Mouse (Mus musculus) lung, postnatal 25 days (tissue): ENCODE measurements around the gene Med9.

Experiments
- DNase-seq: peaks from one replicate; pipeline ENCODE4 v3.0.0; 2022; ENCODE audit warnings: low spot score

Gene Med9

DNA sequence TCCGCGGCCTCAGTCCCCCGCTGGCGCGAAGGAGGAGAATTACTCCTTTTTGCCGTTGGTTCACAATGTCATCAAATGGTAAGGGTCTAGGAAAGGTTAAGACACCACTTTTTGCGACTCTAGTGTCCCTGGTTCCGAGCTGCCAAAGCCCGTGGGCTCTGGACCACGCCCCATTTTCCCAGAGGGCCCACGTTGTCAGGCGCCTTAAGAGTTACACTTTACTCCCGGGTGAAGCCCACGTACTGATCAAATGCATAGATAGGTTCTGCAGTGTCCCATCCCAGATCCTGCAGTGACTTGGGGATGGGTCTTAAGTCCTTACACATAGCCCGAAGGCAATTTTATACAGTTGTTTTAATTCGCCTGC is 378 bp downstream of the Med9 start:
- no peak for DNase-seq

DNA sequence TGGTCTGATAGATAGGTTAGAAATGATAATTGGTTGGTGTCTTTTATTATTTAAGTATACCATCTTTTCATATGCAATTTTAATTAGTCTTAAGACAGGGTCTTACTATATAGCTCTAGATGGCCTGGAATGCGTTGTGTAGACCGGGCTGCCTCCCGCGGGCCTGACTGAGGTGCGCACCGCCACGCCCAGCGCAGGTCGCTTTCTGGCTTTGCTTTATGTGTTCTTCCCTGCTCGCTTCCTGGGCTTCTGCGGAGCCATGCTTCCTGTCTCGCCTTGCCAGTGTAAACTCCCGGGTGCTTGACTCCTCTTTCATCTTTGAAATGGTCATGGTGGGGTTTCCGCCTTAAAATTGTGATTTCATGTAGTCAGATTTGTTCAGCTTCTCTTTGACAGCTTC is 4.9 kb downstream of the Med9 start:
- peak; percentile 16 for DNase-seq

DNA sequence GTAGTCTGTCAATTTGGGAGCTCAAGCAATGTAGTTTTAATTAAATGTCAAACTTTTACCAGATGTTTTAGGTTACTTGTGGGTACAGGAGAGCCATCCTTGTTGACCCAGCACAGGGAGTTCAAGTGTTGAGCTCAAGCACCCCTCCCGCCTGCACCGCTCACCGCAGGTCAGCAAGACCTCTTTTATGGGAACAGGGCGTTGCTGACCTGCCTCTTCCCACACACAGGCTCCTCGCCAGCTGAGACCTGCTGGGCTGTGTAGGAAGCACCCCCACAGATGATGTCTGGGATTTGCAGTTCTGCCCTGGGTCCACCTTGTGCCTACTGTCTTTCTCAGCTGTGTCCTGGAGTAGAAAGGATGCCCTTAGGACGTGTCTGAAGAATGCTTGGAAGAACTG is 8.7 kb downstream of the Med9 start:
- peak; percentile 55 for DNase-seq

DNA sequence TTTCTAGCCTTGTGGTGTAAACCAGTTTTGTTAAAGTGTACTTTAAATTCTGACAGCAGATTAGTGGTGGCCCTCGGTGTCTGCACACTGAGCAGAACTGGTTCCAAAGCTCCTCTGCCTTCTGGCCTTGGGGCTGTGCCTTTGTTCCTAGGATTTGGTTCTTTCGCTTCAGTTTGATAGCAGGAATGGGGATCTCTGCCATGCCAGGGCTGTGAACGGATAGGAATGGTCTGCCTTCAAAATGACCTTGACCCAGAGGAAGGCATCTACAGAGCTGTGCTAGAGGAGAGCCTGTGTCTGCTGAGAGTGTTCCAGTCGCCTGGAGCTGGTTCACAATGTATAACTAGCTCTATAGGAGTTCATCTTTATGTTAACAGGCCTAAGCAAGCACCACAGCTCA is 11.4 kb downstream of the Med9 start:
- no peak for DNase-seq

DNA sequence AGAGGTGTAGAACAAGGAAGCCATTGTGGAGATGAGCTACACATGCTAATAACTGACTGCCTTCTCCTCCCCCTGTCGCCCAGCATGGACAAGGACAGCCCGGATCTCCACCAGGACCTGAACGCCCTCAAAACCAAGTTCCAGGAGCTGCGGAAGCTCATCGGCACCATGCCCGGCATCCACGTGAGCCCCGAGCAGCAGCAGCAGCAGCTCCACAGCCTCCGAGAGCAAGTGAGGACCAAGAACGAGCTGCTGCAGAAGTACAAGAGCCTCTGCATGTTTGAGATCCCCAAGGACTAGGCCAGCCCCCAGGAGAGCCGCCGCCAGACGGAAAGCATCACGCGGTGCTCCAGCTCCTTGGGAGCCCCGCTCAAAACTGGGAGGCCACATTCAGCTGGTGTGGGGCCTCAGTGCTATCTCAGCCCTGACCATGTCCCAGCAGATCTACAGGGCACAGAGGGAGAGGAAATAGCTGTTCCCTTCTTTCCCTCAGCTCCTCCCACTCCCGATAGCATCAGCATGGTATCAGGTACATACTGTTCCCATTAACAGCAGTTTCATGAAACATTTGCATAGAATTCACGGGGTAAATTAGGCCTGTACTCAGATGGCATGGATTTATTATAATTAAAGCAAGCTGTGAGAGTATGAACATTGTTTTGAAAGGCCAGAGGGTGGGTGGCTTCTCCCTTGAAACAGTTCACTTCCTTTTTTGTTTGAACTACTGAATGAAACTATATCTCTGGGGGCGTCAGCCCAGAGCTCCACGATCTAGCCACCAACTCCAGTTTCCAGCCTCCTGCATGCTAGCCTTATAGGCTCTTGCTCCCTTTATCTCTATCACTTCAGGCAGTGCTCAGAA is 12.7 kb downstream of the Med9 start:
- no peak for DNase-seq

DNA sequence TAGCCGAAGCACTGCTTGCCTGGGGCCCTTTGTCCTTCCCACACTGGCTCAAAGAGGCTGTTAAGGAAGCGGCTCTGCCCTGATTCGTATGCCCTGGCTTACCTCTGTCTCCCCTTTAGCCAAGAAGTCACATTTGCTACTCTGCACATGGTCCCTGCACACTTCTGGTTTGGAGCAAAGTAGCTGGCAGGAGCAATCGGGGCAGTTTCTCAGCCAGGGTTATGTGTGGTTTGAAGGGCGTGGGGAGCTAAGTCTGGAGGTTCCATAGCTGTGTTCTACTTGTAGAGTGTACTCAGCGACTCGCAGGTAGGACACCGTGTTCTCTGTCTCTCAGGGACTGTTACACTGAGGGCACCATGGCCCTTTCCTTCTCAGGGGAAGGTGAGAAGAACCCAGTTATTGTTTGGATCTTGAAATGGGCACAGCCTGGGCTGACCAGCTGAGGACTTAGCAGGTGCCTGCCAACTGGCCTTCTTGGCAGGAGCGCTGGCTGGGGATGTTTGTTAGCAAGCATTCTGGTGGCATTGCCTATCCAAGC is 13.4 kb downstream of the Med9 start:
- DNase-seq = peak; percentile 66

DNA sequence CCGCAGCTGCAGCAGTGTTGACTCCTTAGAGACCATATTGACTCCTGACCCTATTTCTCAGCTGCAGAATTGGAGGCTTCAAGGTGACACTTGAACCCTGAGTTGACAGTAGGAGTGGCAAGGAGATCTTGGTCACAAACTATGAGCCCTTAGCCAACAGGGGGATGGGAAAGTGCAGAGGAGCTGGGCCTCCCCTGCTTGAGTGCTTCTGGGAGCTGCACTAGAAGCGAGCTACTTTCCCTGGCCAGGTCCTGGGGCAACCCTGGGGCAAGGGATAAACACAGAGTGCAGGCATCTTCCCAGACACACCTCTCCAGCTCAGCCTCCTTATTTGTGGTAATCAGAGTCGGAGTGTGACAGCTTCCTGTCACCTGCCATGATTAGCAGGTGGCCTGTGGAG is 14.6 kb downstream of the Med9 start:
- no peak for DNase-seq

DNA sequence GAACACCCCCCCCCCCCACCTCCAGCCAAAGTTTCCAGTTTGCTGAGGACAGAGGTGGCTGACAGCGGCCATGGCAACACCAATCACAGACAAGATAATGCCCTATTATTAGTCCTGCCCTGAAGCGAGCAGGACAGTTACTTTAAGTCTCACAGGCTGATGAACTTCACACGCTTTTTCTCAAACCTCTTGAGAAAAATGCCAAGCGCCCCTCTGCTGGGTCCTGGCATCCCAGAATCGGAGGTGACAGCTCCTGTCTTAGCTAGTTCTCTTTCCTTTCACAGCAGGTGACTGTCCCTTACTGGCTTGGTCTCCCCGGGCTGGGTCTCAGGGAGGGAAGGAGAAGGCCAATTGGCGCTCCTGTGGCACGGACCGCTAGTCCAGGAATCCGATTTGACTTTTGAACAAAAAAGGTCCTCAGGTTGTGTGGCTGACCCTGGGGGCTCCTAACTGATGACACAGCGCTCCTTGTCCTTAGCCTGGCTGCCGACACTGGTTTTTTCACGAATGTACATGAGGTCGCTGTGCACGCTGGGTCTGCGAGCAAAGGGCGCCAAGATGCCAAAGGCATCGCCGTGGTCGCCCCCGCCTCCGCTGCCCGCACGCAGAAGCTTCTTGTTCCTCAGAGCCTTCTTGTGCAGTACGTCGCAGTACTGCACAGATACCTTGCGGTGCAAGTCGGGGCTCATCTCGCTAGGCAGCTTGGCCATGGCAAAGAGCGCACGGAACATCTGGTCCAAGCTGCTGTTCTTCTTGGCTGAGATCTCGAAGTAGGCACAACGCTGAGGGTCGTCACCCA is 15.6 kb downstream of the Med9 start:
- no peak for DNase-seq

DNA sequence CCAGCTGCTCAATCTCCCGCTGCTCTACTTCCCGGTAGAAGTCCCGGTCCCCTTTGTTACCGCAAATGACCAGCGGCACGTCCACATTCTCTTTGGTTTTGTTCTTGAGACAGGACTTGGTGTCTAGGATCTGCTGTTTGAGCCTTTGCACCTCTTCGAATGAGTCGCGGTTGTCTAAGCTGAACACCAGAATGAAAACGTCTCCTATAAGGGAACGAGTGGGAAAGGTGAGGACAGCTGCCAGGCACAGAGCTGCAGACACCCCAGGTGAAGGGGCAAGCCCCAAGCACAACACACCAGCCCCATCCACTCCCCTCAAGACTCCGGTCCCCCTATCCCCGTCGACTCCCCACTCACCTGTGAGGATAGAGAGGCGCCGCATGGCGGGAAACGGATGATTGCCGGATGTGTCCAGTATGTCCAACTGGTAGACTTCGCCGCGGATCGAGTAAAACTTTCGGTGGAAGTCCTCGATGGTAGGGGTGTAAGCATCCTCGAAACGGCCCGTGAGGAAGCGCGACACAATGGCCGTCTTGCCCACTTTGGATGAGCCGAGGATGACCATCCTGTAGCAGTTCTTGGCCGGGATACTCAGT is 16.3 kb downstream of the Med9 start:
- DNase-seq = no peak

DNA sequence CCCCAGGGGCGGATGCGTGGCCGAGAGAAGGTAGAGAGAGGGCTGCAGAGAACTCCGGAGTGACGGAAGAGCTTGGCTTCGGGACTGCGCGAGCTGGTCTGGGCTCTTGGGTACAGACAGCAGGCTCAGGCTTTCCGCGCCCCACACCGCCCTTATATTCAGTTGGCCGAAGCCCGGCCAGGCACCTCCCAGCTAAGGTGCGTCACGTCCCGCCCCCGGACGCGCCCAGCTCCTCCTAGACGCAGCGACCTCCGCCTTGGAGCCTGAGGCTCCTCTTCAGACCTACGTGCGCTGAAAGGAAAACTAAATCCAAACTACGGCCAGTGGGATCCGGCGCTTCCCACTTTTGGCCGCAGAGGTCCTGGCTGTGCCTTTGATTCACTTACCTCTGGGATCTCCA is 16.8 kb downstream of the Med9 start, which contains the start of gene Rasd1:
Gene Rasd1 (minus strand): TSS at position 127 of the 400 bp plus-strand sequence.
- peak; percentile 93 for DNase-seq

DNA sequence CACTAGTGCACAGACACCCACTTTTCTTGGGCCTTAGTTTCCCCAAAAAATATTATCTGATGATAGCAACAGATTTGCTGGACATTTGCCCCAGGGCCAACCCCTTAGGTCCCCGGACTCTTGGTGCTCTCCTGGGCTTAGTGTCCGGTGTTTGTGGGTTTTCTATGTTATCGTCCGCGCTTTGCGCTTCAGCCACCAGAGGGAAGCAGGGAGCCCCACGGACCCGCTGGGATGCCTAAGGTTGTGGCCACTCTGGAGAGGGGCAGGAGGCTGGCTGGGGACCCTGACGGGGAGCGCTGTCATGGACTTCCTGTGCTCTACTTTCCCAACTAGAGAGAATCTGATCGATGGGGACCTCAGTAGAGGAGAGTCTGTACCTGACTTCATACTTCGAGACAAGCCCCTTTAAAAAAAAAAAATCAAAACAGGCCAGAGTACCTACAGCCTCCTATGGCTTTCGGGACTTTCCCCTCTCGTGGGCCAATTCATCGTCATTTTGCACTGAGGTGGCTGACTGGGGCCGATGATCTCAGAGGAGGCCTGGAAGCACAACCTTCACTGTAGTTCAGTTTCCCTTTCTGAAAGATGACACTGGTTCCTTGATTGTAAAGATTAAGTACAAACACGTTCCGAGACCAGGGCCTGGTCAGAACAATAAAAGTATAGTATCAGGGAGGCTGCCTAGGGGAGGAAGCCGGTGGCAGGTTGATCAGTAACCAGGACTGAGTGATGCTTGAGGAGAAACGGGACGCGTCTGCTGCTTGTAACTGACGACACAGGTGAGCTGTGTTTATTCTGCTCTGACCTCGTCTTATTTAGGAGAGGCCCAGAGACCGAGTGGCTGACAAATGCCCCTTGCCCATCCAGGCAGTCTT is 17.5 kb downstream of the Med9 start:
- peak; percentile 84 for DNase-seq

DNA sequence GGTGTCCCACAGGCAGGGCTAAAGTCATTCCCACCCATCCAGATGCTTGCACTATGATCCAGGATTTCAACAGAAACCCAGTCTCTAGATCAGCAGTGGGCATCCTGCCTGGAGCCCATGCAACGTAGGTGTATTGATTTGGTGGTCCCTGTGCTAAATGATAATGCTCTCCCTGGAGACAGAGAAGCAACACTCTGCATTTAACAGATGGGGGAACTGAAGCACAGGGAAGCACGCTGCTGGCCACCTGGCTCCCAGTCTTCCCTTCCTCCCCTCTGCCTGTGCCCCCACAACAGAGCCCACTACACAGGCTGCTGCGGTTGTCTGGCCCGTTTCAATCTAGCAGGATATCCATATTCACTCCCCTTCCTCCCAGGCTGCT is 18.1 kb downstream of the Med9 start:
- no peak for DNase-seq

DNA sequence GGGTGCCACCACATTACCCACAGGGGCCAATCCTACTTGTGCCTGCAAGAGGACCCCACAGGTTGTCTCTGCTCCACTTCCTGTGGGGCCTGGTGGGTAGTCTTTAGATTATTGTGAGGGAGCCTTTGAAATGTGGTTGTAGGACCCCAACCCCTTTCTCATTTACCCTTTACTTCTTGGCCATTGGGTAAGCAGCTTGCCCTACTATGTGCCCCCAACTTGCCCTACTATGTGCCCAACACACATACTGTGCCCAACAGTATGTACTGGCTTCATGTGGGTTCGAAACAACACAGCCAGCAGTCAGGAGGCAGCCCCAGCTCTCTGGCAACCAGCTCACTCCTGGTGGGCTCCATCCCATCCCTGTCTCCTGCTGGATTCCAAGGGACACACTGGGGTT is 19.8 kb downstream of the Med9 start:
- no peak for DNase-seq

DNA sequence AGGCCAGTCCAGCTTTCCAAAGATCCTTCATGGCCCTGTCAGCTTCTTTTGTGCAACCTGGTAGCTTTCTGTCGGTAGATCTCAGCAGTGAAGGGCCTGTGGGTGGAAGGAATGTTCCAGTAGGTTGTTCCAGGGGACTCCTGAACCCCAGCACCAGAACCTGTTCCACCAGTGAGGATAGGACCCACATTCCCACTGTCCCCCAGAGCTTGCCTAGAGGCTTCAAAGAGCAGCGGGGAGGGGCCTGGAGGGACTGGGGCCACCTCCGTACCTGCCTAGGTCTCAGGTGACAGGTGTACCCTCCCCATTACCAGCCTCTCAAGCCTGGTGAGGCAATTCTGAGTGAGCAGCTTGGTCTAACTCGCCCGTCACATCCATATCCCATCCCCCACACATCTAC is 22.8 kb downstream of the Med9 start:
- no peak for DNase-seq

DNA sequence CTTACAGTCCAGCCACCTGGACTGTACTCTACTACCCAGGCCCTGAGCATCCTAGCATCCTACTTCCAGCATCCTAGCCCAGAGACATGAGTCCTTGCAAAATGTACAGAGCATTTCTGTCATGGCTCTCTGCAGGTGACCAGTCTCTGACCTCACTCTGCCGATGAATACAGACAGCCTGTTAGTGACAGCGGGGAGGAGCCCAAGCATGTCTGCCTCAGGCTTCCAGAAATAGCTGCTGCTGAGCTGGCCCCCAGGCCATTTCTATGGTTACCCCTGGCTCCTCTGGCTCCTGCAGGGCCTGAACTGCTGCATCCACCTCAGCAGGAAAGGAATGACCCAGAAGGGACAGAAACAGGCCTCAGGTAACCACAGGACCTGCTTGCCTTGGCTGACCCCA is 23.7 kb downstream of the Med9 start:
- no peak for DNase-seq

DNA sequence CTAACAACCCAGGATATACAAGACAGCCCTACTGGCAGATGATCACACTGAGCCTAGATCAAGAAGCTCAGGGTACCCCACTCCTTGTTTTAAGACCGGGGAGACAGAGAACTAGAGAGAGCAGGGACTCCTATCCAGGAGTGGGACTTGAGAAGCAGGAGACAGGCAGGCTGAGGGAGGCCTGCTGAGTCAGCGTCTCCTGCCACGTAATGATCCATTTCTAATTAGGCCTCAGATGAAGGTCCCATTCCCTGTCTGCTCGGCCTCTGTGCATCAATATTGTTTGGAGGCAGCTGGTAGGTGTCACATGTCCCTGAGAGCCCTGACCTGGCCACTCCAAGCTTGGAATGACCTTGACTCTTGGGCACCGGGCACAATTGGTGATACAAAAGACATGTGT is 25.4 kb downstream of the Med9 start:
- no peak for DNase-seq

DNA sequence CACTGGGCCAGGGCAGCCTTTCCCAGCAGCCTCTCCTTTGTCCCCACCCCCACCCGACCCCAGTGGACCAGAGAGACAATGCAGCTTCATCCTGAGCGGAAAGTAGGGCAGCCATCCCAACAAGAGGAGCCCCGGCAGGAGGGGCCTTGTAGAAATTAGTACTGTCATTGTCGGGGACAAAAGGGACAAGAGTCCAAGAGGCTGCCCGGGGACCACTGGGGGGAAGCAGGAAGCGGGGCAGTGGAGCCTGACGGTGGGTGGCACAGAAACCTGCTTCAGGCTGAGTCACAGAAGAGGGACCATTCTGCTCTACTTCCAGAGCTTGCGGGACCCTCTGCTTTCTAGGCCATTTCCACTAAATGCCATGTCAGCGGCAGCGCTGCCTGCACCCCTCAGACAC is 27.2 kb downstream of the Med9 start:
- no peak for DNase-seq

DNA sequence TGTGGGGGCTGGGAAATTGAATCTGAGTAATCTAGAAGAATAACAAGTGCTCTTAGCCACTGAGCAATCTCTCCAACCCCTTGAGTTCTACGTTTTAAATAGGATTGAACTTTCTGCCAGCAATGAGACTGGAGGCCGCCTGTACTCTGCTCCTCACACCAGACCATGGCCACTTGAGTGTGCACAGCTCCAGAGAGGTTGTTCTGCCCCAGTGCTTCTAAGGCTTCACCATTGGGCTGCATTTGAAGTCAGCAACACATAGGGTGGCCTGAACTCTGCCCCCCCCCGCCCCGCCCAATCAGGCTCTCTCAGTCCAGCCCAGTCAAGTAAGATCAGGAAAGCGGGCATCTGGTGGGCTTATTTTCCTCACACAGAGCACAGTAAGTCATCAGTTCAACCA is 29.8 kb downstream of the Med9 start:
- no peak for DNase-seq

DNA sequence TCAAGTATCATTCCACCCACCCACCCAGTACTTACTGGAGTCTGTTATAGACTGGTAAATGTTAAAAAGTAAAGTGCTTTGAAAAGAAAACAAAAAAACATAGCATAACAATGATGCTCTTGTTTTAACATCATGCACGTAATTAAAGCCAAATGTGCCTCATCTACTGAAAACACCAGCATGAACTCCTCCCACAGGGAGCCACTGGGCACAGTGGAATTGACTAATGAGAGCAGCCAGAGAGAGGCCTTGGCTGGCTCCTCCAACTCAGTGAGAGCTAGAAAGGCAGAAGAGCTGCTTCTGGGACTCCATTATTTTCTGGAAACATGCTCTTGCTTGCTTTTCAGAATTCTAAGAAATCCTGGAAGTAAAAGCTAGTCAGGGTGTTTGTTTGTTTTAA is 41.4 kb downstream of the Med9 start:
- DNase-seq = no peak

DNA sequence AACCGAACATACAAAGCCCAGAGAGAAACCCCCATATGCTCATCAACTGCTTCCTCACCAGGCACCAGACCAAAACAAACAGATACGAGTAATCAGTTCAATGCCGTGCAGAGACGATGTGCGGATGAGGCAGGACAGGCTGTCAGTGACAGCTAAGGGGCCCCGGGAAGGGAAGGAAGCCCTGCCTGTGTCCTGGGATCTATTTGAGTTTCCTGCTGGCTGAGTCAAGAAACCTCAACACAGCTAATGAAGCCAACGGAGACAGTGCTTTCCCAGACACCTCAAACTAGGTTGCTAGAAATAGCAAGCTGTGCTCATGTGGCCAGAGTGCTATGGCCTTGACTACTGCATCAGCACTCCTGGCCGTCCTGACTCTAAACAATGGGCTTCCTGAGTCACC is 43.4 kb downstream of the Med9 start:
- DNase-seq = peak; percentile 43

DNA sequence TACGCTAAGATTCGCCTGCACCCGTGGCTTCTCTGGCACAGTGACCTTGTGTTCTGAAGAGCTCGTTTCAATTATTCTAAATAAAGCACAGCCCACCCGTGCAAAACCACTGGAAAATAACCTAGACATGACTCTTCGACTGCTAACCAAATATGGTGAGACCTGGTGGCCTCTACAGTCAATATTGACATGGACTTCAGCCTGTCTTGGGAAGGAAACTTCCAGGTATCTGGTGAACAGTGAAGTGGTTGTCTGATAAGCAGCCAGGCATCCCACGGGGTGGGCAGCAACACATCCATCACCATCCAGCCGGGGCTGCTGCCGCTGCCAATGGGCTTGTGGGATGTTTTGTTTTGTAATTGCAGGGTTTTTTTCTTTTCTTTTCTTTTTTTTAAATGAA is 46.3 kb downstream of the Med9 start:
- DNase-seq = no peak
